9 mouse cellular contexts compared by ENCODE assay signal in genomic region chr6:127920652-127921051, GRCm38 (mm10). TPM values are rescaled to one million over a fixed set of nuclear protein-coding genes. Genes with fewer than 3 reads are reported as not detected.
DNase-seq lines count a peak whose midpoint lies in the region; ATAC-seq and TF ChIP-seq lines count a peak whose summit lies in the region.
"Had no signal": no experiment of that assay in that cellular context is flagged by ENCODE, and none has a peak within 500 bp of the region (broad histone marks: within the 10 kb centered on the region; RNA-seq: fewer than 3 reads in every experiment).

No protein-coding gene starts in this region.

- TF ChIP-seq POLR2A in ES-Bruce4 (IDR thresholded peaks at IDR 0.05; ENCODE audit: insufficient read depth, low read length) = no peak
- TF ChIP-seq POLR2A in bone marrow macrophage, adult 2 months (IDR thresholded peaks at IDR 0.05; ENCODE audit: borderline replicate concordance, low read depth, low read length) = no peak

- no peak overlapping the region for H3K4me2 ChIP-seq in embryonic facial prominence, embryonic 15.5 days (replicated peaks)
- H3K4me2 ChIP-seq in liver, embryonic 14.5 days (ENCODE audit: low read depth) = no peak overlapping the region
- H3K4me2 ChIP-seq: limb, embryonic 15.5 days had no signal

- no peaks in the 10 kb centered on the region for H3K27me3 ChIP-seq in ES-Bruce4 (ENCODE audit: control insufficient read depth, insufficient read depth, low read length, poor library complexity, severe bottlenecking)
- H3K27me3 ChIP-seq in embryonic facial prominence, embryonic 15.5 days = no peaks in the 10 kb centered on the region; the same call in 1 of the 2 replicates
- no peaks in the 10 kb centered on the region for H3K27me3 ChIP-seq in liver, embryonic 14.5 days (ENCODE audit: control insufficient read depth, insufficient read depth, low read length)
- H3K27me3 ChIP-seq: limb, embryonic 15.5 days had no signal

- no peak overlapping the region for H3K4me3 ChIP-seq in ES-Bruce4 (ENCODE audit: low read depth, low read length)
- no peak overlapping the region for H3K4me3 ChIP-seq in bone marrow macrophage, adult 2 months (ENCODE audit: insufficient read depth, low read length)
- H3K4me3 ChIP-seq in embryonic facial prominence, embryonic 15.5 days (replicated peaks) = no peak overlapping the region
- no peak overlapping the region for H3K4me3 ChIP-seq in liver, embryonic 14.5 days (ENCODE audit: insufficient read depth in 1 of 2, low read depth in 2 of 2, low read length in 2 of 2)
- H3K4me3 ChIP-seq: limb, embryonic 15.5 days had no signal

- H3K36me3 ChIP-seq in ES-Bruce4 (ENCODE audit: control insufficient read depth, insufficient read depth, low read length, poor library complexity, severe bottlenecking) = no peaks in the 10 kb centered on the region
- H3K36me3 ChIP-seq in embryonic facial prominence, embryonic 15.5 days = peaks cover 12% of the 10 kb centered on the region
- no peaks in the 10 kb centered on the region for H3K36me3 ChIP-seq in liver, embryonic 14.5 days (replicated peaks; ENCODE audit: control insufficient read depth, insufficient read depth, low read depth)

- peak; percentile 57 to 74 for DNase-seq in heart, adult 9 months (ENCODE audit: low spot score in 2 of 2)
- peak; percentile 76 for DNase-seq in kidney, postnatal 14 days
- DNase-seq in liver, embryonic 14.5 days (ENCODE audit: low read depth in 3 of 3, low spot score in 3 of 3) = peak in 1 of 3 experiments; percentile 4
- peak; percentile 74 for DNase-seq in ovary, postnatal 36 days (ENCODE audit: low spot score)
- DNase-seq in urinary bladder, adult 2 months (ENCODE audit: low spot score) = peak; percentile 44

- H3K9ac ChIP-seq in ES-Bruce4 (ENCODE audit: low read depth, poor library complexity, severe bottlenecking) = no peak overlapping the region
- no peak overlapping the region for H3K9ac ChIP-seq in embryonic facial prominence, embryonic 15.5 days
- no peak overlapping the region for H3K9ac ChIP-seq in liver, embryonic 14.5 days (replicated peaks)
- H3K9ac ChIP-seq: limb, embryonic 15.5 days had no signal

- ATAC-seq in embryonic facial prominence, embryonic 15.5 days (ENCODE audit: insufficient number of reproducible peaks, low FRiP score, low TSS enrichment, low read depth) = 0 out of 2 replicates have a peak, but pooled peaks have one; percentile 50
- ATAC-seq in liver, embryonic 14.5 days (ENCODE audit: insufficient read depth) = no peak

- 8% methylated on average over 8 of the region's 8 CpGs for WGBS in embryonic facial prominence, embryonic 15.5 days
- 6% methylated on average over 8 of the region's 8 CpGs for WGBS in liver, embryonic 14.5 days (ENCODE audit: insufficient replicate concordance)

- H3K27ac ChIP-seq in ES-Bruce4 (ENCODE audit: insufficient read depth, low read length) = no peak overlapping the region
- no peak overlapping the region for H3K27ac ChIP-seq in bone marrow macrophage, adult 2 months (ENCODE audit: insufficient read depth, low read depth, low read length)
- H3K27ac ChIP-seq in embryonic facial prominence, embryonic 15.5 days (replicated peaks) = no peak overlapping the region
- H3K27ac ChIP-seq in liver, embryonic 14.5 days = no peak overlapping the region
- H3K27ac ChIP-seq: limb, embryonic 15.5 days had no signal

- no peaks in the 10 kb centered on the region for H3K9me3 ChIP-seq in ES-Bruce4 (replicated peaks; ENCODE audit: control insufficient read depth, insufficient read depth, low read length, poor library complexity, severe bottlenecking)
- no peaks in the 10 kb centered on the region for H3K9me3 ChIP-seq in embryonic facial prominence, embryonic 15.5 days (replicated peaks)
- no peaks in the 10 kb centered on the region for H3K9me3 ChIP-seq in liver, embryonic 14.5 days (ENCODE audit: control insufficient read depth, low read length)
- H3K9me3 ChIP-seq: limb, embryonic 15.5 days had no signal

- H3K4me1 ChIP-seq in ES-Bruce4 (ENCODE audit: control insufficient read depth, insufficient read depth, low read length) = no peaks in the 10 kb centered on the region
- H3K4me1 ChIP-seq in bone marrow macrophage, adult 2 months (ENCODE audit: control insufficient read depth, insufficient read depth, low read length) = no peaks in the 10 kb centered on the region
- H3K4me1 ChIP-seq in embryonic facial prominence, embryonic 15.5 days = peaks cover 6% of the 10 kb centered on the region; the same call in 1 of the 2 replicates
- no peaks in the 10 kb centered on the region for H3K4me1 ChIP-seq in liver, embryonic 14.5 days (replicated peaks; ENCODE audit: control insufficient read depth in 2 of 2, insufficient read depth in 2 of 2, low read length in 1 of 2)

- TF ChIP-seq CTCF in ES-Bruce4 (IDR thresholded peaks at IDR 0.05; ENCODE audit: low read depth, low read length) = peak; percentile 87
- 0 out of 2 replicates have a peak, but pooled peaks have one; percentile 27 for TF ChIP-seq CTCF in bone marrow macrophage, adult 2 months (IDR thresholded peaks at IDR 0.05; ENCODE audit: low read depth, low read length)
- TF ChIP-seq CTCF in liver, embryonic 14.5 days (IDR thresholded peaks at IDR 0.05; ENCODE audit: low read depth) = peak; percentile 82

- TF ChIP-seq EP300 in ES-Bruce4 (IDR thresholded peaks at IDR 0.05; ENCODE audit: insufficient read depth, low read depth, low read length) = no peak
- no peak for TF ChIP-seq EP300 in liver, embryonic 14.5 days (IDR thresholded peaks at IDR 0.05; ENCODE audit: low read depth)

RNA-seq across cellular contexts. Expression of gene Tspan11, which starts 33.3 kb away (rescaled TPM):
- 0.12 TPM in 1 of 2 replicates, not detected in the other for polyA plus RNA-seq in ES-Bruce4 (2011; ENCODE audit: insufficient read depth, insufficient read length, low read depth, missing spikeins)
- polyA plus RNA-seq in bone marrow macrophage, adult 2 months (2012; ENCODE audit: insufficient read depth, insufficient read length, missing spikeins) = not detected in 2 replicates
- 29.6 and 37.8 TPM in 2 replicates for polyA plus RNA-seq in embryonic facial prominence, embryonic 15.5 days (2015; fragmentation: Nextera tagmentation; extraction: Ambion mirVana)
- 0.07 and 0.08 TPM in 2 replicates for polyA plus RNA-seq in liver, embryonic 14.5 days (2012; rRNA removed)
- polyA plus RNA-seq in liver, embryonic 14.5 days (2014; fragmentation: Nextera tagmentation; extraction: Ambion mirVana) = 0.11 and 0.23 TPM in 2 replicates
- 3.2 and 3.4 TPM in 2 replicates for polyA plus RNA-seq in urinary bladder, adult 2 months (2012; rRNA removed)

Comparison
In these comparisons a context has a peak if more than half of its experiments do, and no peak if none do; other contexts are left out.
1. CTCF ChIP-seq: peak in every context shown above with its lines; median percentile 87 in ES-Bruce4; 82 in liver, embryonic 14.5 days; 27 in bone marrow macrophage, adult 2 months.